Mouse (Mus musculus): ENCODE measurements around the gene Ngdn. TPM values are rescaled to one million over a fixed set of nuclear protein-coding genes. Genes with fewer than 3 reads are reported as not detected.
"Not testable (repeated sequence)": the region's sequence is repeated elsewhere in the genome, so short reads cannot be mapped to it uniquely, and the experiment has no call there.

Gene Ngdn
- total RNA-seq, 2 experiments from 2014 or later = 29.2 to 32.7 TPM

DNA sequence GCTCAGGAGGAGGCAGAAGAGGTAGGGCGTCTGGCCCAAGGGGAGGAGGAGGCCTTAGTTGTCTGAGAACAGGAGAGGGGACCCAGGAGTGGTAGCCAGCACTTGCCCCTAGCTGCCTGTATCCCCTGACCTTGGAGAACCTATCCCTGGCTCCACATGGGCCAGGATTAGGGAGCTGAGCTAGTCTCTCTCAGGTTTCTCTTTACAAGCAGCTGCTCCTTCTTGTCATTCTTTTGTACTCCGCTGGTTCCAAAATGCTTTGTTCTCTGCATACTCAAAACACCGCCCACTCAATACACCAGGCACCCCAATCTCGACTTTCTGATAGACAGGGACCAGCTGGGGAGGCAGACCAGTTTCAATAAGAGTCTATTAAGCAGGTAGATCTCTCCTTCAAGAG, 18.0 kb upstream of the Ngdn start:
- no peak for DNase-seq (ENCODE audit: low spot score in 2 of 2)

GRCm38 (mm10) chr14:54998680-54999079, 16.6 kb upstream of the Ngdn start:
- no peak for DNase-seq (ENCODE audit: low spot score in 2 of 2)

- DNase-seq (ENCODE audit: low spot score in 2 of 2) = not testable (repeated sequence)
These were observed 15.4 kb upstream of the Ngdn start for GRCm38 (mm10) chr14:54999868-55000267.

GRCm38 (mm10) chr14:55000814-55001213, 14.4 kb upstream of the Ngdn start:
- no peak for DNase-seq (ENCODE audit: low spot score in 2 of 2)

DNA sequence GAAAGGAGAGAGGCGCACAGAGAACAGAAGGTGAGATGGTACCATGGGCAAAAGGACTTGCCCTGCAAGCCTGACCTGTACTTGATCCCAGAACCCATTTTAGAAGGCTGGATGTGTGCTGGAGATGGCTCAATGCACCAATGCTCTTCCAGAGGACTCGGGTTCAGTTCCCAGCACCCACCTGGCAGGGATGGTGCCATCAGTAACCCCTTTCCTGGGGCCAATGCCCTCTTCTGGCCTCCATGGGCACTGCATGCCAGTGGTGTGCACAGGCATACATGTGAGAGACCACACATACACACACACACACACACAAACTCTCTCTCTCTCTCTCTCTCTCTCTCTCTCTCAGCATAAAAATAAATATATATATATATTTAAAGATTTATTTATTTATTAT, 13.8 kb upstream of the Ngdn start:
- DNase-seq (ENCODE audit: low spot score in 2 of 2) = no peak

GRCm38 (mm10) chr14:55001938-55002686, 13.1 kb upstream of the Ngdn start:
- no peak for DNase-seq (ENCODE audit: low spot score in 2 of 2)

DNA sequence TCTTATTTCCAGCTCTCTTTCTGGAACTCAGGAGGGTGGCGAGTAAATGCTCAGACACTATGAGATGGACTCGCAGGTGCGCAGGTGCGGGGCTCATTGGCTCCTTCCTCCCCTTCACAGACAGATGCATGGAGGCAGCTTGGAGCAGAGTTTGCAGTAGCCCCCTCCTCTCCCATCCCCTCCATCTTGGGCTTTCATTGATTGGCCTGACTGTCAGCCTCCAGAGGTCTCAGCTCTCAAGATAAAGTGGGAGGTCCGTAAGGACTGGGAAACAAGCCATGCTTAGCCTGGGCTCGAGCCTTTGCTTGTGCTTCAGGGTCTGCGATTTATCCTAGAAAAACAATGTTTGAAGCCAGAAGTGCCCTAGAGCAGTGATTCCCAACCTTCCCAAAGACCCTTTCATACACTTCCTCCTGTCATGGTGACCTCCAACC, 12.6 kb upstream of the Ngdn start:
- no peak for DNase-seq (ENCODE audit: low spot score in 2 of 2)

DNA sequence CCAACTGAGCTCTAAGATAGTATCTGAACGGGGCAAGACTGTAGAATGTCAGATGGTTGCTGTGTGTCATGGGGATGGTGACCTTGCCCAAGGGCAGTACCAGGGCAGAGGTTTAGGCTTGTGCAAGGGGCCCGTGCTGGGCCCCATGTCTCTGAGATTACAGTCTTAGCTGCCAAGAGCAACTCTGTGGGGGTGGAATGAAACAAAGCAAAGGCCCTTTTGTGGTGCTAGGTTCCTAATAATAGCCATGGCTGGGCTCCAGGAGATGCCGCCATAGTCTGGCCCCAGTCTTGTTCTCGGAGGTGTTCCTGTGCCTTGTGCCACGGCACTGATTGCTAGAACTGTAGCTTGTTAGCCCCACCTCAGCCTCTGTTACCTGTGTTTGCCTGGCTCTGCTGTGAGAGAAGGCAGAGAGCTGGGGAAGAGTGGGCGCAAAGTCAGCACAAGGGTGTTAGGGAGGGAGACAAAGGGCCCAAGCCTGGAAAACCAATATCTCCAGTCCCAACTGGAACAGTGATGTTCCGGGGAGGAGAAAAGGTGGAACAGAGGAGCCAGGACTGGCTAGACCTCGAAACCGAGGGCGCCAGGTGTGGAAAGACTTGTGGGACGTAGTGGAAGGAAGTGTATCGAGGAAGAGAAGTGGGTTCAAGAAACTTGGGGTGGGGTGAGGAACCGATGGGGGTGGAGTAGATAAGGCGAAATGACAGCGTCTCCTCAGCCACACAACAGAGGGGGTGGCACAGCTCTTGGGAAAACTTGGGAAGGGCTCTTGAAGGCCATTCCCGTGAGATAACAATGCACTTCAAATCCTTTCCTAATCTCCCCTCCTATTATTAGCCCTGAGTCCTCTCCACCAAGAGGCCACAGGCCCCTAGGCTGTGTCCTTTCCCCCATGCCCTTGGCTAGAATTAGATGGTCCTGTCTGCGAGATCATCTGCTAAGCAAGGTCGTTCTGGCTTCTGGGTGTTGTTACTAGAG, 11.1 kb upstream of the Ngdn start:
- DNase-seq (ENCODE audit: low spot score in 2 of 2) = no peak

GRCm38 (mm10) chr14:55005506-55005905, 9.7 kb upstream of the Ngdn start:
- no peak for DNase-seq (ENCODE audit: low spot score in 2 of 2)

GRCm38 (mm10) chr14:55005967-55006366, 9.3 kb upstream of the Ngdn start:
- DNase-seq (ENCODE audit: low spot score in 2 of 2) = no peak

DNA sequence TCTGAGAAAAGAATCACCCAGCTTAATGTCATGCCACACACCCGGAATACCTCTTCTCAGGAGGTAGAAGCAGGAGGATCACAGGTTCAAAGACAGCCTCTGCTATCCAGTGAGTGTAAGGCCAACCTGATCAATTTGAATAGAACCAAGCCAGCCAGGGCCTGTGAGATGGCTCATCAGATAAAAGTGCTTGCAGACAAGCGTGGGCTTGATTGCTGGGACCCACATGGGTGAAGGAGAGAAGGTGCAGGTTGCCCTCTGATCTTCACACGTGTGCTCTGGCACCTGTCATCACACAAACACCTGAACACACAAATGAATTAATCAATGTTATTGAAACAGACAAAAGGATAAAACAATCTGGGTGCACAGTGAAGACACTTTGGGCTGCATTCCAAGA, 8.7 kb upstream of the Ngdn start:
- no peak for DNase-seq (ENCODE audit: low spot score in 2 of 2)

GRCm38 (mm10) chr14:55007120-55007908, 7.9 kb upstream of the Ngdn start:
- no peak for DNase-seq (ENCODE audit: low spot score in 2 of 2)

GRCm38 (mm10) chr14:55008417-55008816, 6.8 kb upstream of the Ngdn start:
- no peak for DNase-seq (ENCODE audit: low spot score in 2 of 2)

- no peak for DNase-seq (ENCODE audit: low spot score in 2 of 2)
These were observed 4.1 kb upstream of the Ngdn start for GRCm38 (mm10) chr14:55011116-55011515.

- DNase-seq (ENCODE audit: low spot score in 2 of 2) = no peak
These were observed 663 bp upstream of the Ngdn start for GRCm38 (mm10) chr14:55014591-55014990.

- no peak for DNase-seq (ENCODE audit: low spot score in 2 of 2)
These were observed 485 bp downstream of the Ngdn start for GRCm38 (mm10) chr14:55015767-55016111.

DNA sequence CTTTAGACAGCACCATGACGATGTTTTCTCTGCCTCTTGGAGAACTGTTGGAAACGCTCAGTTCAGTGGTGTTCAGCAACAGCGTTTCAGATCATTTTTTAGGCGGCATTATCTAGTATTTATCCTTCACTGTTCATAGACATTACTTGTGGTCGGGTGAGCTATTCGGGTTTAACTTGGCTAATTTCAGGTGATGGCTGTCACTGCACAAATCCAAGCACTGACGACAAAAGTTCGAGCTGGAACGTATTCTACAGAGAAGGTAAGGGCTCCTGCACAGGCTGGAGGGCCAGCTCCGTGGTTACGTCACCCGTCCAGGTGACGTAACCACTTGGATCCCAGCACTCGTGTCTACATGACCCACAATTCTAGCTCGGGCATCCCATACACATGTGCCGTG, 1.6 kb downstream of the Ngdn start:
- DNase-seq (ENCODE audit: low spot score in 2 of 2) = no peak

DNA sequence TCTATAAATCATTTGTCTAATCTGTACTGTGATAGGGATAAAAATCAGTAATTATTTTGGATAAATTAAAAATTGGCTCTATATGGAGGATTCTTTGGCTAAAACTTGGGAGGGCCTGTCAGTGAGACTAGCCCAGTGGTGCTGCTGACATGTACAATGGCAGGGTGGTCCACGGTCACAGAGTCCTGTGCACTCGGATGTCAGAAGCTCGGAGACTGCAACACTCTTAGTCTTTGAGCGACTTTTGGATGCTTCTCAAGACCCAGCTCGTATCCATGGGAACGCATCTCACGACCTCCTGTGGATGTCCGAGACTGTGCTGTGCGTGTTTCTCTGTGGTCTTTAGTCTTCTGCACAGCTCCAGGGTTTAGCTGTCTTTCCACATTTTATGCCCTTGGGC, 5.1 kb downstream of the Ngdn start:
- no peak for DNase-seq (ENCODE audit: low spot score in 2 of 2)

GRCm38 (mm10) chr14:55023011-55023410, 7.8 kb downstream of the Ngdn start:
- no peak for DNase-seq (ENCODE audit: low spot score in 2 of 2)

- DNase-seq (ENCODE audit: low spot score in 2 of 2) = peak; percentile 31 to 51
These were observed 9.0 kb downstream of the Ngdn start for GRCm38 (mm10) chr14:55024236-55024635.

DNA sequence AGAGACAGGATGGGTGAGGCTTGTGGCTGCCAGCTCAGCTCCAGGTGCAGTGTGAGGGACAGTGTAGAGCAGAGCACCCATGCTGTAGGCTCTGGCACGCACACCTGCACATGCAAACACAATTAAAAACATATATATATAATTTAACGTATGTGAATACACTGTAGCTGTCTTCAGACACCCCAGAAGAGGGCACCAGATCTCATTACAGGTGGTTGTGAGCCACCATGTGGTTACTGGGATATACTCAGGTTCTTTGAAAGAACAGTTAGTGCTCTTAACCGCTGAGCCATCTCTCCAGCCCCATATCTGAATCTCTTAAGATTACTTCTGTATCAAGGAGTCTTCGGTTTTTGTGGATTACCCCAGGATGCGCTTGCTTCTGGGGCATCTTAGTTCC, 10.3 kb downstream of the Ngdn start:
- no peak for DNase-seq (ENCODE audit: low spot score in 2 of 2)

DNA sequence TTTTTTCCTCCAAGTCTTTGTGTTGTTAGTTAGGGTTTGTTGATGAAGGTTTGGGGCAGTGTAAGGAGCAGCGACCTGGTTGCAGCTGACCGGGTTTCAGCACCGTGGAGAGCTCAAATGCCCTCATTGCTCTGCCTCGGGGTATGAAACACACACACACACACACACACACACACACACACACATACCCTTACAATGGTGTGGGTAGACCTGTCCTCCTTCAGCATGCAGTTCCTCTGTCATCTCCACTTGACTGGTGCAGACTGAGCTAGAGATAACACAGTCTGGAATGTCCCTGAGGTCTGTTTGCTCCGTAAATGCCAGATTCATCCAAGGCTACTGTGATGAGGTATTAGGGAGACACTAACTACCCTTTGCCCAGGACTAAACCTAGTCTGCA, 12.0 kb downstream of the Ngdn start:
- DNase-seq (ENCODE audit: low spot score in 2 of 2) = no peak
